Mouse (Mus musculus) kidney, postnatal 0 days (tissue): ENCODE results near the gene Cpd. TPM values are rescaled to one million over a fixed set of nuclear protein-coding genes. Genes with fewer than 3 reads are reported as not detected.

ENCODE experiments used
- ATAC-seq: fragments of 200-750 bp; cut with Nextera tagmentation; replicated peaks from 2 replicates; pipeline ENCODE4 v1.8.0; 2017; ENCODE audit warnings: low read depth, moderate number of reproducible peaks, moderate TSS enrichment, moderate library complexity; ENCODE audit not compliant: low FRiP score
- DNase-seq: peaks from one replicate; pipeline ENCODE4 v3.0.0-alpha.2; 2016; ENCODE audit warnings: low spot score
- H3K27ac ChIP-seq: fragments of 300-500 bp; sonication (generic); 2 replicates; pipeline ENCODE4 v1.5.1; 2014; ENCODE audit warnings: mild to moderate bottlenecking
- H3K27me3 ChIP-seq: fragments of 300-500 bp; sonication (generic); 2 replicates; pipeline ENCODE4 v1.6.1; 2014; ENCODE audit warnings: low read length, mixed read lengths; ENCODE audit not compliant: insufficient read depth
- H3K36me3 ChIP-seq: fragments of 300-500 bp; sonication (generic); 2 replicates; pipeline ENCODE4 v1.6.1; 2014; ENCODE audit warnings: low read length, mixed read lengths; ENCODE audit not compliant: insufficient read depth
- H3K4me1 ChIP-seq: fragments of 300-500 bp; sonication (generic); replicated peaks from 2 replicates; pipeline ENCODE4 v1.6.1; 2014; ENCODE audit warnings: antibody characterized with exemption, low read length, mixed read lengths; ENCODE audit not compliant: insufficient read depth
- H3K4me2 ChIP-seq: fragments of 300-500 bp; sonication (generic); 2 replicates; pipeline ENCODE4 v1.6.1; 2014; ENCODE audit warnings: mild to moderate bottlenecking, low read length, moderate library complexity, mixed read lengths
- H3K4me3 ChIP-seq: fragments of 300-500 bp; sonication (generic); replicated peaks from 2 replicates; pipeline ENCODE4 v1.5.1; 2014; ENCODE audit warnings: low read depth, low read length
- H3K9ac ChIP-seq: fragments of 300-500 bp; sonication (generic); 2 replicates; pipeline ENCODE4 v1.6.1; 2014; ENCODE audit warnings: low read depth, low read length
- H3K9me3 ChIP-seq: fragments of 300-500 bp; sonication (generic); replicated peaks from 2 replicates; pipeline ENCODE4 v1.6.1; 2016; ENCODE audit warnings: low read length, inconsistent platforms, mixed read lengths
- CTCF ChIP-seq: IDR thresholded peaks from 2 replicates; pipeline ENCODE4 v1.5.1; 2016; ENCODE audit warnings: antibody characterized with exemption, low read depth, mild to moderate bottlenecking, moderate library complexity
- WGBS: fragments of 180-500 bp; shearing (Covaris S2); extraction: QIAGEN DNeasy Blood & Tissue Kit; methylation state at CpG from one replicate; pipeline ENCODE4 v1.1.7; 2014; 5-methylcytosine and 5-hydroxymethylcytosine counted together
- polyA plus RNA-seq: library from polyadenylated mRNA; unstranded; fragments of >200 nt; fragmentation: Nextera tagmentation; extraction: Ambion mirVana; gene quantifications from 2 replicates; pipeline ENCODE4 v1.2.1, GENCODE M21; 2015

Gene Cpd
- polyA plus RNA-seq, 1 experiment from 2014 or later: 20.4 TPM

GRCm38 (mm10) chr11:76821353-76821752 lies 25.5 kb downstream of the Cpd start:
- no peak for ATAC-seq

GRCm38 (mm10) chr11:76817664-76818063 lies 29.2 kb downstream of the Cpd start:
- DNase-seq (no peak), ATAC-seq (no peak)
- H3K4me3 ChIP-seq: no peak overlapping the region
- H3K9me3 ChIP-seq: no peaks in the 10 kb centered on the region
- H3K9ac ChIP-seq: no peak overlapping the region
- H3K36me3 ChIP-seq: peaks cover 7% of the 10 kb centered on the region
- H3K27me3 ChIP-seq: no peaks in the 10 kb centered on the region
- TF ChIP-seq CTCF: no peak; the same call in 1 of the 2 replicates
- no peak overlapping the region for H3K4me2 ChIP-seq
- no peaks in the 10 kb centered on the region for H3K4me1 ChIP-seq
- WGBS: 80% methylated on average over 3 of the region's 3 CpGs
- no peak overlapping the region for H3K27ac ChIP-seq

More at GRCm38 (mm10) chr11:76821353-76821752, 25.5 kb downstream of the Cpd start:
- no peak for DNase-seq
- Histone ChIP-seq H3K4me2 (no peak overlapping the region), H3K27ac (no peak overlapping the region), H3K9me3 (no peaks in the 10 kb centered on the region), H3K9ac (no peak overlapping the region), H3K4me1 (no peaks in the 10 kb centered on the region), H3K27me3 (no peaks in the 10 kb centered on the region), H3K36me3 (no peaks in the 10 kb centered on the region), H3K4me3 (no peak overlapping the region)
- 84% methylated on average over 3 of the region's 3 CpGs for WGBS
- no peak for TF ChIP-seq CTCF

GRCm38 (mm10) chr11:76810706-76811495 lies 35.9 kb downstream of the Cpd start:
- TF ChIP-seq CTCF: peak; percentile 66
- H3K9me3 ChIP-seq: no peaks in the 10 kb centered on the region
- ATAC-seq: no peak
- WGBS: 81% methylated on average over 9 of the region's 9 CpGs
- no peak overlapping the region for H3K4me3 ChIP-seq
- H3K36me3 ChIP-seq: peaks cover 23% of the 10 kb centered on the region
- peak; percentile 39 for DNase-seq
- H3K4me2 ChIP-seq: no peak overlapping the region
- H3K27ac ChIP-seq: no peak overlapping the region
- H3K27me3 ChIP-seq: no peaks in the 10 kb centered on the region
- no peak overlapping the region for H3K9ac ChIP-seq
- no peaks in the 10 kb centered on the region for H3K4me1 ChIP-seq

- Histone ChIP-seq H3K27ac (no peak overlapping the region), H3K9me3 (no peaks in the 10 kb centered on the region), H3K4me3 (no peak overlapping the region), H3K27me3 (no peaks in the 10 kb centered on the region), H3K4me2 (no peak overlapping the region), H3K36me3 (peaks cover 23% of the 10 kb centered on the region), H3K4me1 (no peaks in the 10 kb centered on the region), H3K9ac (0 out of 2 replicates have a peak overlapping the region, but pooled peaks have one; percentile 23)
- DNase-seq: no peak
- no peak for ATAC-seq
- 50% methylated on average over 3 of the region's 3 CpGs for WGBS
- no peak for TF ChIP-seq CTCF
These were observed 37.4 kb downstream of the Cpd start for GRCm38 (mm10) chr11:76809450-76809849.

- TF ChIP-seq CTCF: no peak
- Histone ChIP-seq H3K36me3 (peaks cover 24% of the 10 kb centered on the region), H3K27me3 (no peaks in the 10 kb centered on the region), H3K9ac (no peak overlapping the region), H3K27ac (no peak overlapping the region), H3K4me2 (no peak overlapping the region), H3K9me3 (no peaks in the 10 kb centered on the region), H3K4me3 (no peak overlapping the region), H3K4me1 (no peaks in the 10 kb centered on the region)
- ATAC-seq (no peak), DNase-seq (no peak)
- 89% methylated on average over 7 of the region's 7 CpGs for WGBS
These were observed 38.3 kb downstream of the Cpd start for GRCm38 (mm10) chr11:76808550-76808949.

GRCm38 (mm10) chr11:76807007-76807679 lies 39.7 kb downstream of the Cpd start:
- Histone ChIP-seq H3K9me3 (no peaks in the 10 kb centered on the region), H3K4me1 (no peaks in the 10 kb centered on the region), H3K36me3 (peaks cover 26% of the 10 kb centered on the region; the same call in 1 of the 2 replicates), H3K9ac (no peak overlapping the region), H3K4me3 (no peak overlapping the region), H3K27me3 (no peaks in the 10 kb centered on the region), H3K4me2 (no peak overlapping the region), H3K27ac (no peak overlapping the region)
- DNase-seq: no peak
- 85% methylated on average over 3 of the region's 3 CpGs for WGBS
- no peak for ATAC-seq
- TF ChIP-seq CTCF: no peak
